Mouse (Mus musculus): ENCODE measurements around the gene Prdx2. TPM values are rescaled to one million over a fixed set of nuclear protein-coding genes. Genes with fewer than 3 reads are reported as not detected.

Gene Prdx2
- polyA plus RNA-seq, 2 experiments: 1,155 to 2,207 TPM

GRCm38 (mm10) chr8:84936041-84936961 is 33.1 kb upstream of the Prdx2 start:
- peaks cover 70% of the 10 kb centered on the region for H3K27me3 ChIP-seq (ENCODE audit: control insufficient read depth, insufficient read depth, low read length)
- peaks cover 5 to 7% of the 10 kb centered on the region in 2 experiments for H3K4me1 ChIP-seq (replicated peaks; ENCODE audit: control insufficient read depth in 2 of 2, insufficient read depth in 2 of 2, low read length in 1 of 2)
- peak overlapping the region in 1 of 2 experiments; percentile 45; a peak in 2 of 4 replicates for H3K4me3 ChIP-seq (ENCODE audit: insufficient read depth in 1 of 2, low read depth in 2 of 2, low read length in 2 of 2)
- H3K9ac ChIP-seq (replicated peaks): no peak overlapping the region
- H3K27ac ChIP-seq: no peak overlapping the region
- DNase-seq (ENCODE audit: low read depth in 3 of 3, low spot score in 3 of 3) (no peak), ATAC-seq (ENCODE audit: insufficient read depth) (no peak; the same call in 1 of the 2 replicates)
- no peaks in the 10 kb centered on the region for H3K36me3 ChIP-seq (replicated peaks; ENCODE audit: control insufficient read depth, insufficient read depth, low read depth)
- TF ChIP-seq CTCF (IDR thresholded peaks at IDR 0.05; ENCODE audit: low read depth) (no peak), EP300 (IDR thresholded peaks at IDR 0.05; ENCODE audit: low read depth) (no peak)
- H3K9me3 ChIP-seq (ENCODE audit: control insufficient read depth, low read length): no peaks in the 10 kb centered on the region
- 19% methylated on average over 23 of the region's 23 CpGs for WGBS (ENCODE audit: insufficient replicate concordance)
- peak overlapping the region; percentile 62 for H3K4me2 ChIP-seq (ENCODE audit: low read depth)

- Histone ChIP-seq H3K4me2 (ENCODE audit: low read depth) (peak within 1 kb of the TSS; percentile 62), H3K36me3 (replicated peaks; ENCODE audit: control insufficient read depth, insufficient read depth, low read depth) (no peaks in the 10 kb centered on the region), H3K27me3 (ENCODE audit: control insufficient read depth, insufficient read depth, low read length) (peaks cover 68% of the 10 kb centered on the region), H3K27ac (no peak within 1 kb of the TSS), H3K9me3 (ENCODE audit: control insufficient read depth, low read length) (no peaks in the 10 kb centered on the region), H3K4me1 (replicated peaks; ENCODE audit: control insufficient read depth in 2 of 2, insufficient read depth in 2 of 2, low read length in 1 of 2) (peaks cover 5 to 7% of the 10 kb centered on the region in 2 experiments), H3K9ac (replicated peaks) (no peak within 1 kb of the TSS), H3K4me3 (ENCODE audit: insufficient read depth in 1 of 2, low read depth in 2 of 2, low read length in 2 of 2) (peak within 1 kb of the TSS; percentile 36 to 45)
- 1% methylated on average over 50 of the region's 50 CpGs for WGBS (ENCODE audit: insufficient replicate concordance)
- DNase-seq (ENCODE audit: low read depth in 3 of 3, low spot score in 3 of 3) (peak in 1 of 3 experiments; percentile 44), ATAC-seq (ENCODE audit: insufficient read depth) (peak; percentile 58; the same call in 1 of the 2 replicates)
- TF ChIP-seq CTCF (IDR thresholded peaks at IDR 0.05; ENCODE audit: low read depth) (peak; percentile 56), EP300 (IDR thresholded peaks at IDR 0.05; ENCODE audit: low read depth) (no peak)
Measured at GRCm38 (mm10) chr8:84936962-84937546, 32.3 kb upstream of the Prdx2 start, which contains the start of gene Mast1. TSS of gene Mast1 (minus strand) at chr8:84937359.

GRCm38 (mm10) chr8:84937620-84938485 is 31.5 kb upstream of the Prdx2 start:
- peaks cover 67% of the 10 kb centered on the region for H3K27me3 ChIP-seq (ENCODE audit: control insufficient read depth, insufficient read depth, low read length)
- WGBS (ENCODE audit: insufficient replicate concordance): 47% methylated on average over 13 of the region's 13 CpGs
- H3K4me1 ChIP-seq (replicated peaks; ENCODE audit: control insufficient read depth in 2 of 2, insufficient read depth in 2 of 2, low read length in 1 of 2): peaks cover 5 to 7% of the 10 kb centered on the region in 2 experiments
- H3K4me3 ChIP-seq (ENCODE audit: insufficient read depth in 1 of 2, low read depth in 2 of 2, low read length in 2 of 2): no peak overlapping the region
- no peaks in the 10 kb centered on the region for H3K36me3 ChIP-seq (replicated peaks; ENCODE audit: control insufficient read depth, insufficient read depth, low read depth)
- no peak overlapping the region; the same call in 1 of the 2 replicates for H3K4me2 ChIP-seq (ENCODE audit: low read depth)
- no peak overlapping the region for H3K27ac ChIP-seq
- ATAC-seq (ENCODE audit: insufficient read depth) (no peak), DNase-seq (ENCODE audit: low read depth in 3 of 3, low spot score in 3 of 3) (no peak)
- no peak overlapping the region for H3K9ac ChIP-seq (replicated peaks)
- H3K9me3 ChIP-seq (ENCODE audit: control insufficient read depth, low read length): no peaks in the 10 kb centered on the region
- no peak for TF ChIP-seq CTCF (IDR thresholded peaks at IDR 0.05; ENCODE audit: low read depth)
- TF ChIP-seq EP300 (IDR thresholded peaks at IDR 0.05; ENCODE audit: low read depth): no peak

- H3K27me3 ChIP-seq (ENCODE audit: control insufficient read depth, insufficient read depth, low read length): peaks cover 69% of the 10 kb centered on the region
- H3K4me3 ChIP-seq (ENCODE audit: insufficient read depth in 1 of 2, low read depth in 2 of 2, low read length in 2 of 2): no peak overlapping the region
- H3K9me3 ChIP-seq (ENCODE audit: control insufficient read depth, low read length): no peaks in the 10 kb centered on the region
- WGBS (ENCODE audit: insufficient replicate concordance): 15% methylated on average over 4 of the region's 4 CpGs
- H3K4me1 ChIP-seq (replicated peaks; ENCODE audit: control insufficient read depth in 2 of 2, insufficient read depth in 2 of 2, low read length in 1 of 2): peaks cover 2 to 8% of the 10 kb centered on the region in 2 experiments; a peak in 3 of 4 replicates
- no peak overlapping the region for H3K4me2 ChIP-seq (ENCODE audit: low read depth)
- no peak overlapping the region for H3K27ac ChIP-seq
- DNase-seq (ENCODE audit: low read depth in 3 of 3, low spot score in 3 of 3): no peak
- H3K9ac ChIP-seq (replicated peaks): no peak overlapping the region
- no peak for ATAC-seq (ENCODE audit: insufficient read depth)
- no peaks in the 10 kb centered on the region for H3K36me3 ChIP-seq (replicated peaks; ENCODE audit: control insufficient read depth, insufficient read depth, low read depth)
- TF ChIP-seq EP300 (IDR thresholded peaks at IDR 0.05; ENCODE audit: low read depth) (no peak), CTCF (IDR thresholded peaks at IDR 0.05; ENCODE audit: low read depth) (no peak)
Measured at GRCm38 (mm10) chr8:84943699-84944098, 25.7 kb upstream of the Prdx2 start.
